In genomic region chrX:142966008-142966966, GRCm38 (mm10) we compare ENCODE assay signal across 8 mouse cellular contexts. TPM values are rescaled to one million over a fixed set of nuclear protein-coding genes. Genes with fewer than 3 reads are reported as not detected.
DNase-seq lines count a peak whose midpoint lies in the region; ATAC-seq and TF ChIP-seq lines count a peak whose summit lies in the region.

TSS of gene Ammecr1 (minus strand) at chrX:142966728.

- peak; percentile 96 for ATAC-seq in cerebellum, adult (ENCODE audit: insufficient number of reproducible peaks, low FRiP score, low TSS enrichment)
- ATAC-seq in forebrain, embryonic 13.5 days, result peak; percentile 93
- ATAC-seq in neutrophil, adult 5-6 weeks (ENCODE audit: extremely low read depth, insufficient number of reproducible peaks, low FRiP score, poor library complexity, severe bottlenecking), result peak; percentile 95

- H3K36me3 ChIP-seq in ES-E14 (ENCODE audit: control insufficient read depth, insufficient read depth, low read length, poor library complexity, severe bottlenecking), result no peaks in the 10 kb centered on the region
- no peaks in the 10 kb centered on the region for H3K36me3 ChIP-seq in forebrain, embryonic 13.5 days (ENCODE audit: poor library complexity, severe bottlenecking)

- TF ChIP-seq CTCF in lung, adult 2 months (IDR thresholded peaks at IDR 0.05; ENCODE audit: insufficient read depth, low read length), result no peak

- peak within 1 kb of the TSS; percentile 94 for H3K4me3 ChIP-seq in ES-E14 (ENCODE audit: insufficient read depth in 1 of 2, low read depth in 1 of 2, low read length in 2 of 2, poor library complexity in 1 of 2, severe bottlenecking in 1 of 2)
- H3K4me3 ChIP-seq in forebrain, embryonic 13.5 days, result peak within 1 kb of the TSS; percentile 68
- peak within 1 kb of the TSS; percentile 97 for H3K4me3 ChIP-seq in lung, adult 2 months (replicated peaks; ENCODE audit: extremely low read depth, low read depth, low read length)

- 24% methylated on average over 72 of the region's 112 CpGs for whole genome bisulfite sequencing in forebrain, embryonic 13.5 days
- WGBS in lung, adult 2 months, result 30% methylated on average over 109 of the region's 112 CpGs

- H3K4me1 ChIP-seq in ES-E14 (ENCODE audit: control insufficient read depth in 2 of 2, insufficient read depth in 2 of 2, low read length in 2 of 2, poor library complexity in 1 of 2), result no peaks in the 10 kb centered on the region
- H3K4me1 ChIP-seq in forebrain, embryonic 13.5 days, result no peaks in the 10 kb centered on the region
- no peaks in the 10 kb centered on the region; the same call in 1 of the 2 replicates for H3K4me1 ChIP-seq in lung, adult 2 months (ENCODE audit: control insufficient read depth, insufficient read depth, low read length)

- peak; percentile 76; the same call in 1 of the 2 replicates for TF ChIP-seq POLR2A in lung, adult 2 months (IDR thresholded peaks at IDR 0.05; ENCODE audit: borderline replicate concordance, extremely low read depth, low read depth, low read length)

- H3K9ac ChIP-seq in ES-E14 (ENCODE audit: insufficient read depth, low read depth, low read length, poor library complexity, severe bottlenecking), result peak within 1 kb of the TSS; percentile 95
- peak within 1 kb of the TSS; percentile 76 for H3K9ac ChIP-seq in forebrain, embryonic 13.5 days

- H3K9me3 ChIP-seq in ES-E14 (ENCODE audit: control insufficient read depth, insufficient read depth, low read depth, low read length), result no peaks in the 10 kb centered on the region
- H3K9me3 ChIP-seq in forebrain, embryonic 13.5 days (replicated peaks), result no peaks in the 10 kb centered on the region

- in situ Hi-C loops in ES-E14 (cut with MboI; ENCODE audit: low sequenced_read_pairs in 2 of 2, unreplicated experiment in 2 of 2), result no loop called here

- peak within 1 kb of the TSS; percentile 66 for H3K27ac ChIP-seq in ES-E14 (ENCODE audit: insufficient read depth, low read depth, low read length, poor library complexity, severe bottlenecking)
- H3K27ac ChIP-seq in forebrain, embryonic 13.5 days, result peak within 1 kb of the TSS; percentile 89

- H3K4me2 ChIP-seq in forebrain, embryonic 13.5 days, result peak within 1 kb of the TSS; percentile 62

- H3K27me3 ChIP-seq in forebrain, embryonic 13.5 days, result no peaks in the 10 kb centered on the region

- intact Hi-C loops in heart, postnatal 10 days (cut with DNase I), result loop anchor here (5.0 kb wide), 3 partner anchors 44 to 144 kb away; no protein-coding TSS in a partner anchor

- peak; percentile 31 for DNase-seq in ES-E14 (ENCODE audit: low read depth, low spot score)
- DNase-seq in heart, postnatal 10 days, result peak; percentile 76 to 77
- peak; percentile 36 to 57 for DNase-seq in layer of hippocampus, adult 18-20 months (ENCODE audit: low spot score in 2 of 2)
- peak; percentile 65 for DNase-seq in lung, adult 2 months
- DNase-seq in thymus, adult 18-20 months, result peak; percentile 56 to 63

TF ChIP-seq in ES-E14, 5 proteins besides CTCF, POLR2A, EP300 and RAD21:
- TF ChIP-seq MAFK (IDR thresholded peaks at IDR 0.05; ENCODE audit: insufficient read depth, low read depth, low read length) (no peak), ZC3H11A (IDR thresholded peaks at IDR 0.05; ENCODE audit: borderline replicate concordance, low read depth, low read length) (no peak), ZNF384 (IDR thresholded peaks at IDR 0.05; ENCODE audit: low read depth, low read length) (no peak), CHD2 (IDR thresholded peaks at IDR 0.05; ENCODE audit: low read depth, low read length) (no peak), HCFC1 (IDR thresholded peaks at IDR 0.05; ENCODE audit: borderline replicate concordance, insufficient read depth, low read length) (no peak)

RNA-seq across cellular contexts. Expression of gene Ammecr1, which starts in this region (rescaled TPM):
- 9.0 and 10.1 TPM in 2 replicates for total RNA-seq in ES-E14 (2012; rRNA removed)
- 6.3 and 8.1 TPM in 2 replicates for polyA plus RNA-seq in forebrain, embryonic 13.5 days (2015; fragmentation: Nextera tagmentation; extraction: Ambion mirVana)
- 10 to 100 TPM; 34.1 to 47.5 TPM for total RNA-seq in heart, postnatal 10 days (2021)
- total RNA-seq in layer of hippocampus, adult 18-20 months (2021), result 1 to 10 TPM; 1.6 TPM
- polyA plus RNA-seq in lung, adult 2 months (2012; rRNA removed), result 0.80 and 1.1 TPM in 2 replicates
- 4.3 and 4.4 TPM in 2 replicates for total RNA-seq in neutrophil, adult 5-6 weeks (2017)

Comparison
In these comparisons a context has a peak if more than half of its experiments do, and no peak if none do; other contexts are left out.
1. Peak in every context shown above with its lines: DNase-seq, ATAC-seq, H3K4me3 ChIP-seq and H3K27ac ChIP-seq.